Mouse (Mus musculus): ENCODE results near the gene Cacna2d3.

Cacna2d3 gene

GRCm38 (mm10) chr14:29639266-29639665 is 82.4 kb downstream of the Cacna2d3 start:
- no peak for DNase-seq (ENCODE audit: low spot score in 2 of 2)

GRCm38 (mm10) chr14:29628213-29628612 is 93.5 kb downstream of the Cacna2d3 start:
- DNase-seq (ENCODE audit: low spot score in 2 of 2) = no peak

GRCm38 (mm10) chr14:29612436-29612835 is 109.2 kb downstream of the Cacna2d3 start:
- no peak for DNase-seq (ENCODE audit: low spot score in 2 of 2)

GRCm38 (mm10) chr14:29608761-29609160 is 112.9 kb downstream of the Cacna2d3 start:
- DNase-seq (ENCODE audit: low spot score in 2 of 2) = no peak

- no peak for DNase-seq (ENCODE audit: low spot score in 2 of 2)
These were observed 122.2 kb downstream of the Cacna2d3 start for GRCm38 (mm10) chr14:29599428-29599827.

GRCm38 (mm10) chr14:29592896-29593295 is 128.8 kb downstream of the Cacna2d3 start:
- no peak for DNase-seq (ENCODE audit: low spot score in 2 of 2)

- no peak for DNase-seq (ENCODE audit: low spot score in 2 of 2)
These were observed 132.0 kb downstream of the Cacna2d3 start for GRCm38 (mm10) chr14:29589628-29590027.

- DNase-seq (ENCODE audit: low spot score in 2 of 2) = no peak
These were observed 139.7 kb downstream of the Cacna2d3 start for GRCm38 (mm10) chr14:29581961-29582360.

GRCm38 (mm10) chr14:29577786-29578185 is 143.9 kb downstream of the Cacna2d3 start:
- DNase-seq (ENCODE audit: low spot score in 2 of 2) = no peak

GRCm38 (mm10) chr14:29575551-29575950 is 146.1 kb downstream of the Cacna2d3 start:
- no peak for DNase-seq (ENCODE audit: low spot score in 2 of 2)

GRCm38 (mm10) chr14:29562704-29563103 is 159.0 kb downstream of the Cacna2d3 start:
- DNase-seq (ENCODE audit: low spot score in 2 of 2) = no peak

GRCm38 (mm10) chr14:29561122-29561834 is 160.4 kb downstream of the Cacna2d3 start:
- no peak for DNase-seq (ENCODE audit: low spot score in 2 of 2)

- no peak for DNase-seq (ENCODE audit: low spot score in 2 of 2)
These were observed 163.2 kb downstream of the Cacna2d3 start for GRCm38 (mm10) chr14:29558440-29558839.

GRCm38 (mm10) chr14:29556152-29556551 is 165.5 kb downstream of the Cacna2d3 start:
- no peak for DNase-seq (ENCODE audit: low spot score in 2 of 2)

GRCm38 (mm10) chr14:29552471-29552870 is 169.2 kb downstream of the Cacna2d3 start:
- no peak for DNase-seq (ENCODE audit: low spot score in 2 of 2)

- DNase-seq (ENCODE audit: low spot score in 2 of 2) = no peak
These were observed 173.0 kb downstream of the Cacna2d3 start for GRCm38 (mm10) chr14:29548646-29549045.

GRCm38 (mm10) chr14:29530516-29530915 is 191.1 kb downstream of the Cacna2d3 start:
- DNase-seq (ENCODE audit: low spot score in 2 of 2) = no peak

GRCm38 (mm10) chr14:29528696-29529095 is 193.0 kb downstream of the Cacna2d3 start:
- no peak for DNase-seq (ENCODE audit: low spot score in 2 of 2)

- DNase-seq (ENCODE audit: low spot score in 2 of 2) = no peak
These were observed 201.7 kb downstream of the Cacna2d3 start for GRCm38 (mm10) chr14:29519751-29520669.

GRCm38 (mm10) chr14:29502667-29503066 is 219.0 kb downstream of the Cacna2d3 start:
- no peak for DNase-seq (ENCODE audit: low spot score in 2 of 2)

GRCm38 (mm10) chr14:29498546-29499290 is 222.9 kb downstream of the Cacna2d3 start:
- DNase-seq (ENCODE audit: low spot score in 2 of 2) = no peak

GRCm38 (mm10) chr14:29496552-29496951 is 225.1 kb downstream of the Cacna2d3 start:
- no peak for DNase-seq (ENCODE audit: low spot score in 2 of 2)

Measured in spleen, postnatal 4 days (tissue).